Mouse (Mus musculus): ENCODE measurements around the gene Jmjd8.

GRCm38 (mm10) chr17:25828223-25828594 is 458 bp upstream of the Jmjd8 start:
- TF ChIP-seq USF1 (IDR thresholded peaks at IDR 0.05; ENCODE audit: low read depth) (no peak), TCF12 (IDR thresholded peaks at IDR 0.05; ENCODE audit: insufficient read depth, poor library complexity, severe bottlenecking) (no peak), POLR2A (IDR thresholded peaks at IDR 0.05; ENCODE audit: insufficient read length, low read depth) (no peak), REST (IDR thresholded peaks at IDR 0.05; ENCODE audit: insufficient read depth, insufficient read length) (no peak), MAX (IDR thresholded peaks at IDR 0.05; ENCODE audit: low read depth) (no peak), MYOG (IDR thresholded peaks at IDR 0.05; ENCODE audit: control insufficient read depth in 1 of 3, insufficient read depth in 1 of 3, insufficient read length in 2 of 3, low read depth in 2 of 3) (peak in 2 of 3 experiments; percentile 12 to 54), E2F4 (IDR thresholded peaks at IDR 0.05; ENCODE audit: insufficient read depth) (no peak), SRF (IDR thresholded peaks at IDR 0.05; ENCODE audit: control insufficient read depth, insufficient read length, low read depth) (no peak), MYOD1 (IDR thresholded peaks at IDR 0.05; ENCODE audit: control insufficient read depth in 1 of 3, insufficient read length in 2 of 3, low read depth in 2 of 3) (peak in 1 of 3 experiments; percentile 3)

All from myocyte (in vitro differentiated cells).